Mouse (Mus musculus): ENCODE data around the gene 1600012H06Rik. TPM values are rescaled to one million over a fixed set of nuclear protein-coding genes. Genes with fewer than 3 reads are reported as not detected.
"Not testable (repeated sequence)": the region's sequence is repeated elsewhere in the genome, so short reads cannot be mapped to it uniquely, and the experiment has no call there.

1600012H06Rik gene
- total RNA-seq, 1 experiment = 29.7 TPM

DNA sequence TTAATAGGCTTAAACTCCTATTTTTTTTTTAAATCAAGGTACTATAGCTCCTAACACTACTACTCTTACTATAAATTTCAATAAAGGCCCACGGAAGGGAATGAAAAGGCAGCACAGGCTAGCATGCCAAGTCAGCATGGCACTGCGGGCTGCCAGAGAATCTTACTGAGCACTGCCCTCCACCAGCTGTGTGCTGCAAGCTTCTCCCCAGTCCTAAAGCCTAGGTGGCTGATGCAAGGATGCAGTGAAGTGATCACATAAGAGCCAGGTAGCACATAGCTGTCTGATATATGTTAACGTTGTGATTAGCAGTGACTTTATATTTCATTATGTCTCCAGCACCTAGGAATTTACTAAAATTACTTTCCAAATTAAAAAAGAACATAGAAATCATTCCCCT is 17.0 kb downstream of the 1600012H06Rik start:
- Histone ChIP-seq H3K4me1 (ENCODE audit: control insufficient read depth in 2 of 2, insufficient read depth in 2 of 2, low read length in 2 of 2, poor library complexity in 1 of 2) (peaks cover 2 to 6% of the 10 kb centered on the region in 2 experiments; a peak in 2 of 4 replicates), H3K9ac (ENCODE audit: insufficient read depth, low read depth, low read length, poor library complexity, severe bottlenecking) (peak overlapping the region; percentile 61), H3K9me3 (ENCODE audit: control insufficient read depth, insufficient read depth, low read depth, low read length) (no peaks in the 10 kb centered on the region), H3K36me3 (ENCODE audit: control insufficient read depth, insufficient read depth, low read length, poor library complexity, severe bottlenecking) (peaks cover 2% of the 10 kb centered on the region; the same call in 1 of the 2 replicates), H3K27ac (ENCODE audit: insufficient read depth, low read depth, low read length, poor library complexity, severe bottlenecking) (no peak overlapping the region), H3K4me3 (ENCODE audit: insufficient read depth in 1 of 2, low read depth in 1 of 2, low read length in 2 of 2, poor library complexity in 1 of 2, severe bottlenecking in 1 of 2) (peak overlapping the region; percentile 48 to 94)
- no peak for DNase-seq (ENCODE audit: low read depth, low spot score)
- in situ Hi-C loops (cut with MboI; ENCODE audit: low sequenced_read_pairs in 2 of 2, unreplicated experiment in 2 of 2) = no loop called here
- TF ChIP-seq ZNF384 (IDR thresholded peaks at IDR 0.05; ENCODE audit: low read depth, low read length) (no peak), ZC3H11A (IDR thresholded peaks at IDR 0.05; ENCODE audit: borderline replicate concordance, low read depth, low read length) (no peak), MAFK (IDR thresholded peaks at IDR 0.05; ENCODE audit: insufficient read depth, low read depth, low read length) (no peak), HCFC1 (IDR thresholded peaks at IDR 0.05; ENCODE audit: borderline replicate concordance, insufficient read depth, low read length) (no peak), CHD2 (IDR thresholded peaks at IDR 0.05; ENCODE audit: low read depth, low read length) (no peak)

GRCm38 (mm10) chr17:14960520-14960919 is 17.5 kb downstream of the 1600012H06Rik start:
- no peaks in the 10 kb centered on the region for H3K9me3 ChIP-seq (ENCODE audit: control insufficient read depth, insufficient read depth, low read depth, low read length)
- H3K36me3 ChIP-seq (ENCODE audit: control insufficient read depth, insufficient read depth, low read length, poor library complexity, severe bottlenecking) = peaks cover 2% of the 10 kb centered on the region; the same call in 1 of the 2 replicates
- H3K4me1 ChIP-seq (ENCODE audit: control insufficient read depth in 2 of 2, insufficient read depth in 2 of 2, low read length in 2 of 2, poor library complexity in 1 of 2) = peaks cover 2 to 6% of the 10 kb centered on the region in 2 experiments; a peak in 2 of 4 replicates
- H3K9ac ChIP-seq (ENCODE audit: insufficient read depth, low read depth, low read length, poor library complexity, severe bottlenecking) = peak overlapping the region; percentile 90
- no peak for TF ChIP-seq ZC3H11A (IDR thresholded peaks at IDR 0.05; ENCODE audit: borderline replicate concordance, low read depth, low read length)
- no peak for TF ChIP-seq ZNF384 (IDR thresholded peaks at IDR 0.05; ENCODE audit: low read depth, low read length)
- no peak for TF ChIP-seq HCFC1 (IDR thresholded peaks at IDR 0.05; ENCODE audit: borderline replicate concordance, insufficient read depth, low read length)
- TF ChIP-seq CHD2 (IDR thresholded peaks at IDR 0.05; ENCODE audit: low read depth, low read length) = no peak
- TF ChIP-seq MAFK (IDR thresholded peaks at IDR 0.05; ENCODE audit: insufficient read depth, low read depth, low read length) = no peak
- no peak for DNase-seq (ENCODE audit: low read depth, low spot score)
- peak overlapping the region; percentile 94 to 95 for H3K4me3 ChIP-seq (ENCODE audit: insufficient read depth in 1 of 2, low read depth in 1 of 2, low read length in 2 of 2, poor library complexity in 1 of 2, severe bottlenecking in 1 of 2)
- no peak overlapping the region for H3K27ac ChIP-seq (ENCODE audit: insufficient read depth, low read depth, low read length, poor library complexity, severe bottlenecking)
- in situ Hi-C loops (cut with MboI; ENCODE audit: low sequenced_read_pairs in 2 of 2, unreplicated experiment in 2 of 2) = no loop called here

GRCm38 (mm10) chr17:14960951-14961556 is 18.1 kb downstream of the 1600012H06Rik start, which contains the start of gene Phf10:
Phf10 (minus strand) TSS chr17:14961273.
- H3K9ac ChIP-seq (ENCODE audit: insufficient read depth, low read depth, low read length, poor library complexity, severe bottlenecking) = peak within 1 kb of the TSS; percentile 90
- H3K4me1 ChIP-seq (ENCODE audit: control insufficient read depth in 2 of 2, insufficient read depth in 2 of 2, low read length in 2 of 2, poor library complexity in 1 of 2); H3K9me3 ChIP-seq (ENCODE audit: control insufficient read depth, insufficient read depth, low read depth, low read length); H3K36me3 ChIP-seq (ENCODE audit: control insufficient read depth, insufficient read depth, low read length, poor library complexity, severe bottlenecking); DNase-seq (ENCODE audit: low read depth, low spot score); in situ Hi-C loops (cut with MboI; ENCODE audit: low sequenced_read_pairs in 2 of 2, unreplicated experiment in 2 of 2): not testable (repeated sequence)
- H3K4me3 ChIP-seq (ENCODE audit: insufficient read depth in 1 of 2, low read depth in 1 of 2, low read length in 2 of 2, poor library complexity in 1 of 2, severe bottlenecking in 1 of 2) = peak within 1 kb of the TSS; percentile 94 to 95
- H3K27ac ChIP-seq (ENCODE audit: insufficient read depth, low read depth, low read length, poor library complexity, severe bottlenecking) = peak within 1 kb of the TSS; percentile 75; the same call in 1 of the 2 replicates

- in situ Hi-C loops (cut with MboI; ENCODE audit: low sequenced_read_pairs in 2 of 2, unreplicated experiment in 2 of 2); H3K4me1 ChIP-seq (ENCODE audit: control insufficient read depth in 2 of 2, insufficient read depth in 2 of 2, low read length in 2 of 2, poor library complexity in 1 of 2); H3K27ac ChIP-seq (ENCODE audit: insufficient read depth, low read depth, low read length, poor library complexity, severe bottlenecking); DNase-seq (ENCODE audit: low read depth, low spot score); H3K36me3 ChIP-seq (ENCODE audit: control insufficient read depth, insufficient read depth, low read length, poor library complexity, severe bottlenecking); H3K4me3 ChIP-seq (ENCODE audit: insufficient read depth in 1 of 2, low read depth in 1 of 2, low read length in 2 of 2, poor library complexity in 1 of 2, severe bottlenecking in 1 of 2); H3K9ac ChIP-seq (ENCODE audit: insufficient read depth, low read depth, low read length, poor library complexity, severe bottlenecking); H3K9me3 ChIP-seq (ENCODE audit: control insufficient read depth, insufficient read depth, low read depth, low read length): not testable (repeated sequence)
These were observed 18.7 kb downstream of the 1600012H06Rik start for GRCm38 (mm10) chr17:14961557-14962154.

GRCm38 (mm10) chr17:14968373-14968913 is 25.5 kb downstream of the 1600012H06Rik start:
- in situ Hi-C loops (cut with MboI; ENCODE audit: low sequenced_read_pairs in 2 of 2, unreplicated experiment in 2 of 2) = not testable (repeated sequence)

GRCm38 (mm10) chr17:14977718-14978361 is 34.9 kb downstream of the 1600012H06Rik start:
- in situ Hi-C loops (cut with MboI; ENCODE audit: low sequenced_read_pairs in 2 of 2, unreplicated experiment in 2 of 2); H3K27ac ChIP-seq (ENCODE audit: insufficient read depth, low read depth, low read length, poor library complexity, severe bottlenecking); H3K4me1 ChIP-seq (ENCODE audit: control insufficient read depth in 2 of 2, insufficient read depth in 2 of 2, low read length in 2 of 2, poor library complexity in 1 of 2); DNase-seq (ENCODE audit: low read depth, low spot score); H3K9me3 ChIP-seq (ENCODE audit: control insufficient read depth, insufficient read depth, low read depth, low read length); H3K36me3 ChIP-seq (ENCODE audit: control insufficient read depth, insufficient read depth, low read length, poor library complexity, severe bottlenecking): not testable (repeated sequence)
- H3K9ac ChIP-seq (ENCODE audit: insufficient read depth, low read depth, low read length, poor library complexity, severe bottlenecking) = peak overlapping the region; percentile 31; the same call in 1 of the 2 replicates
- H3K4me3 ChIP-seq (ENCODE audit: insufficient read depth in 1 of 2, low read depth in 1 of 2, low read length in 2 of 2, poor library complexity in 1 of 2, severe bottlenecking in 1 of 2) = peak overlapping the region; percentile 49 to 58

More at GRCm38 (mm10) chr17:14968373-14968913, 25.5 kb downstream of the 1600012H06Rik start:
- H3K9ac ChIP-seq (ENCODE audit: insufficient read depth, low read depth, low read length, poor library complexity, severe bottlenecking); H3K27ac ChIP-seq (ENCODE audit: insufficient read depth, low read depth, low read length, poor library complexity, severe bottlenecking); H3K36me3 ChIP-seq (ENCODE audit: control insufficient read depth, insufficient read depth, low read length, poor library complexity, severe bottlenecking); H3K9me3 ChIP-seq (ENCODE audit: control insufficient read depth, insufficient read depth, low read depth, low read length); DNase-seq (ENCODE audit: low read depth, low spot score); H3K4me1 ChIP-seq (ENCODE audit: control insufficient read depth in 2 of 2, insufficient read depth in 2 of 2, low read length in 2 of 2, poor library complexity in 1 of 2); H3K4me3 ChIP-seq (ENCODE audit: insufficient read depth in 1 of 2, low read depth in 1 of 2, low read length in 2 of 2, poor library complexity in 1 of 2, severe bottlenecking in 1 of 2): not testable (repeated sequence)

All from ES-E14 (cell line).